Mouse (Mus musculus): ENCODE results near the gene Xiap.

- no peak for TF ChIP-seq EP300 (IDR thresholded peaks at IDR 0.05)
- no peak for TF ChIP-seq CTCF (IDR thresholded peaks at IDR 0.05)
Observed at GRCm38 (mm10) chrX:42067791-42068200, 8.3 kb downstream of the Xiap start.

Data from lung, postnatal 0 days (tissue).